9 mouse cellular contexts compared by ENCODE assay signal in genomic region chr13:6059515-6060228, GRCm38 (mm10).
A peak's percentile ranks its signal among the peaks of the same experiment; 100 is the strongest.
DNase-seq lines count a peak whose midpoint lies in the region; ATAC-seq lines count a peak whose summit lies in the region.
"Had no signal": no experiment of that assay in that cellular context is flagged by ENCODE, and none has a peak within 500 bp of the region (broad histone marks: within the 10 kb centered on the region; RNA-seq: fewer than 3 reads in every experiment).

No protein-coding gene starts in this region.

- no peaks in the 10 kb centered on the region for H3K27me3 ChIP-seq in embryonic facial prominence, embryonic 12.5 days
- H3K27me3 ChIP-seq in limb, embryonic 12.5 days = no peaks in the 10 kb centered on the region
- H3K27me3 ChIP-seq in midbrain, embryonic 15.5 days (replicated peaks) = no peaks in the 10 kb centered on the region

- DNase-seq in embryo, embryonic 10 days (ENCODE audit: low spot score) = peak; percentile 69
- no peak for DNase-seq in embryo, embryonic 9.5 days (ENCODE audit: extremely low spot score)
- peak; percentile 13 for DNase-seq in heart, postnatal 25 days (ENCODE audit: low spot score)
- DNase-seq in thymus, adult 18-20 months = no peak

- H3K4me1 ChIP-seq in embryonic facial prominence, embryonic 12.5 days = peaks cover 11% of the 10 kb centered on the region
- peaks cover 11% of the 10 kb centered on the region for H3K4me1 ChIP-seq in limb, embryonic 12.5 days (replicated peaks)
- H3K4me1 ChIP-seq in midbrain, embryonic 15.5 days = peaks cover 17% of the 10 kb centered on the region

- H3K4me2 ChIP-seq in embryonic facial prominence, embryonic 12.5 days (replicated peaks) = peak overlapping the region; percentile 35
- H3K4me2 ChIP-seq in limb, embryonic 12.5 days = peak overlapping the region; percentile 39
- H3K4me2 ChIP-seq in midbrain, embryonic 15.5 days = 0 out of 2 replicates have a peak overlapping the region, but pooled peaks have one; percentile 11

- no peak for ATAC-seq in embryonic facial prominence, embryonic 12.5 days (ENCODE audit: insufficient number of reproducible peaks, insufficient read depth, low FRiP score, low TSS enrichment)
- peak; percentile 71; the same call in 1 of the 2 replicates for ATAC-seq in limb, embryonic 12.5 days (ENCODE audit: insufficient number of reproducible peaks, insufficient read depth, low FRiP score, low TSS enrichment, low read depth)
- ATAC-seq in midbrain, embryonic 15.5 days (replicated peaks) = peak; percentile 58
- no peak for ATAC-seq in erythroblast, adult 5-6 weeks (replicated peaks; ENCODE audit: low FRiP score, poor library complexity, severe bottlenecking)

- peak overlapping the region; percentile 60 for H3K27ac ChIP-seq in embryonic facial prominence, embryonic 12.5 days
- H3K27ac ChIP-seq in limb, embryonic 12.5 days = no peak overlapping the region
- H3K27ac ChIP-seq in midbrain, embryonic 15.5 days = 0 out of 2 replicates have a peak overlapping the region, but pooled peaks have one; percentile 15

- WGBS in embryonic facial prominence, embryonic 12.5 days = 23% methylated on average over 6 of the region's 6 CpGs
- 29% methylated on average over 6 of the region's 6 CpGs for WGBS in limb, embryonic 12.5 days
- WGBS in midbrain, embryonic 15.5 days = 24% methylated on average over 6 of the region's 6 CpGs

- H3K36me3 ChIP-seq in embryonic facial prominence, embryonic 12.5 days = no peaks in the 10 kb centered on the region
- no peaks in the 10 kb centered on the region for H3K36me3 ChIP-seq in limb, embryonic 12.5 days
- no peaks in the 10 kb centered on the region for H3K36me3 ChIP-seq in midbrain, embryonic 15.5 days (replicated peaks)

- H3K4me3 ChIP-seq in embryonic facial prominence, embryonic 12.5 days = no peak overlapping the region
- no peak overlapping the region for H3K4me3 ChIP-seq in limb, embryonic 12.5 days (replicated peaks)
- H3K4me3 ChIP-seq in midbrain, embryonic 15.5 days = no peak overlapping the region
- H3K4me3 ChIP-seq: erythroblast, embryonic 14.5 days had no signal

- no peaks in the 10 kb centered on the region for H3K9me3 ChIP-seq in embryonic facial prominence, embryonic 12.5 days
- H3K9me3 ChIP-seq in limb, embryonic 12.5 days = no peaks in the 10 kb centered on the region
- no peaks in the 10 kb centered on the region for H3K9me3 ChIP-seq in midbrain, embryonic 15.5 days

- intact Hi-C loops in heart, postnatal 25 days (cut with DNase I) = no loop called here

- no peak overlapping the region for H3K9ac ChIP-seq in embryonic facial prominence, embryonic 12.5 days
- H3K9ac ChIP-seq in limb, embryonic 12.5 days (replicated peaks) = no peak overlapping the region
- no peak overlapping the region for H3K9ac ChIP-seq in midbrain, embryonic 15.5 days

Comparison
In these comparisons a context has a peak if more than half of its experiments do, and no peak if none do; other contexts are left out.
1. DNase-seq: peak in embryo, embryonic 10 days (single experiment) and heart, postnatal 25 days (single experiment); none in embryo, embryonic 9.5 days (single experiment) and thymus, adult 18-20 months (0 of 2).
2. ATAC-seq: peak in limb, embryonic 12.5 days (single experiment) and midbrain, embryonic 15.5 days (single experiment); none in embryonic facial prominence, embryonic 12.5 days (single experiment) and erythroblast, adult 5-6 weeks (single experiment).
3. Peak in every context shown above with its lines, with median percentiles within 50 percentile points of each other: H3K4me2 ChIP-seq.